Mouse (Mus musculus) midbrain, embryonic 10.5 days (tissue): Measurements from ENCODE around the gene Naaladl2. TPM values are rescaled to one million over a fixed set of nuclear protein-coding genes. Genes with fewer than 3 reads are reported as not detected.

Experiments used
- DNase-seq: peaks from one replicate; pipeline ENCODE4 v3.0.0-alpha.2; 2017; ENCODE audit warnings: low spot score
- H3K27ac ChIP-seq: fragments of 300-500 bp; sonication (generic); replicated peaks from 2 replicates; pipeline ENCODE4 v1.5.1; 2016; ENCODE audit warnings: mild to moderate bottlenecking
- H3K27me3 ChIP-seq: fragments of 300-500 bp; sonication (generic); 2 replicates; pipeline ENCODE4 v1.6.1; 2016; ENCODE audit warnings: low read depth, mild to moderate bottlenecking; ENCODE audit not compliant: poor library complexity, severe bottlenecking
- H3K36me3 ChIP-seq: fragments of 300-500 bp; sonication (generic); 2 replicates; pipeline ENCODE4 v1.6.1; 2016; ENCODE audit warnings: mild to moderate bottlenecking, moderate library complexity
- H3K4me1 ChIP-seq: fragments of 300-500 bp; sonication (generic); 2 replicates; pipeline ENCODE4 v1.6.1; 2016
- H3K4me3 ChIP-seq: fragments of 300-500 bp; sonication (generic); 2 replicates; pipeline ENCODE4 v1.5.1; 2016; ENCODE audit warnings: mild to moderate bottlenecking, moderate library complexity
- H3K9me3 ChIP-seq: fragments of 300-500 bp; sonication (generic); replicated peaks from 2 replicates; pipeline ENCODE4 v1.6.1; 2016; ENCODE audit warnings: mild to moderate bottlenecking
- WGBS: fragments of 180-500 bp; shearing (Covaris S2); methylation state at CpG from one replicate; pipeline ENCODE4 v1.1.7; 2016; 5-methylcytosine and 5-hydroxymethylcytosine counted together
- polyA plus RNA-seq: library from polyadenylated mRNA; unstranded; fragments of >200 nt; fragmentation: Nextera tagmentation; extraction: Ambion mirVana; gene quantifications from 2 replicates; pipeline ENCODE4 v1.2.1, GENCODE M21; 2016

The Naaladl2 gene
- polyA plus RNA-seq, 1 experiment from 2014 or later, result 0.47 TPM

GRCm38 (mm10) chr3:24595447-24595846 lies 548.6 kb downstream of the Naaladl2 start:
- WGBS, result 83% methylated on average over 2 of the region's 2 CpGs
- no peaks in the 10 kb centered on the region for H3K4me1 ChIP-seq
- no peak overlapping the region for H3K4me3 ChIP-seq
- no peak overlapping the region for H3K27ac ChIP-seq
- DNase-seq, result no peak
- no peaks in the 10 kb centered on the region for H3K27me3 ChIP-seq
- no peaks in the 10 kb centered on the region for H3K9me3 ChIP-seq
- H3K36me3 ChIP-seq, result no peaks in the 10 kb centered on the region

GRCm38 (mm10) chr3:24556617-24557016 lies 587.4 kb downstream of the Naaladl2 start:
- no peak for DNase-seq
- no peaks in the 10 kb centered on the region for H3K4me1 ChIP-seq
- no peak overlapping the region for H3K27ac ChIP-seq
- H3K27me3 ChIP-seq, result no peaks in the 10 kb centered on the region
- H3K9me3 ChIP-seq, result no peaks in the 10 kb centered on the region
- H3K36me3 ChIP-seq, result no peaks in the 10 kb centered on the region
- 78% methylated on average over 1 of the region's 1 CpGs for WGBS
- no peak overlapping the region for H3K4me3 ChIP-seq

DNA sequence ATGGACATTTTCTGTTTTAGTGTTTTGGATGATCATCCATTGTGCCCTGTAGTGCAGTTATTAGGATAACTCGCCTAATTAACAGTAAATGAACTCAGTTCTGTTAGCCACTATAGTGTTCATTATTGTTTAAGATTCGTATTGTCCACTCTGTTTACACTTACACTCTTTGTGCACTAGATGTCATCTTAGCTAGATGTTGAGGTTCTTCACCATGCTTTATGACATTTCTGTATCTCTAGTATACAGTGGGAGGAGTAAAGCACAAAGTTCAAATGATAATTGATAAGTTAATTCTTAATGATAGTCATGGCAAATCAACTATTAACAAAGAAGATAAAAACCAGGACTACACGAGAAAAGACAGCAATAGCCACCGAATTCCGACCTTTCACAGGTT lies 590.4 kb downstream of the Naaladl2 start:
- 90% methylated on average over 5 of the region's 5 CpGs for WGBS
- H3K4me3 ChIP-seq, result no peak overlapping the region
- no peaks in the 10 kb centered on the region for H3K27me3 ChIP-seq
- H3K9me3 ChIP-seq, result no peaks in the 10 kb centered on the region
- no peak for DNase-seq
- no peaks in the 10 kb centered on the region for H3K36me3 ChIP-seq
- H3K27ac ChIP-seq, result no peak overlapping the region
- no peaks in the 10 kb centered on the region for H3K4me1 ChIP-seq

DNA sequence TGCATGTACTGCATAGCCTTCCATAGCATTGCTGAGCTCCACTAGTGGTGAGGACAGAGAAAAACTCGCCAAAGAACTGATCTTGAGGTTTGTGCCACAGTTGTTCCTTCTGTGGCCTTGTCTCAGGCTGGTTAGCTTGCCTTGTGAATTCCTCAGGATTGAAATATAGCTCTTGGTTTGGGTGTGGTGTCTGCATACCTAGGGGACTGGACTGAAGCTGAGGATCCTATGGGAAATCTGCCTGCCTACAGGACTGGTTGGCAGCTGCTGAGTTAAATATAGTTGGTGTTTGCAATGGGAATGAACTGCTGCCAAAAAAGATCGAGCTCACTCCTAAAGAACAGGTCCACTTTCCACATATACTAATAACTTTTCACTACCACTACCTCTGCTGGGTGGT lies 591.4 kb downstream of the Naaladl2 start:
- Histone ChIP-seq H3K4me3 (no peak overlapping the region), H3K36me3 (no peaks in the 10 kb centered on the region), H3K27me3 (no peaks in the 10 kb centered on the region), H3K27ac (no peak overlapping the region), H3K4me1 (no peaks in the 10 kb centered on the region), H3K9me3 (no peaks in the 10 kb centered on the region)
- DNase-seq, result no peak
- WGBS, result 84% methylated on average over 2 of the region's 2 CpGs

DNA sequence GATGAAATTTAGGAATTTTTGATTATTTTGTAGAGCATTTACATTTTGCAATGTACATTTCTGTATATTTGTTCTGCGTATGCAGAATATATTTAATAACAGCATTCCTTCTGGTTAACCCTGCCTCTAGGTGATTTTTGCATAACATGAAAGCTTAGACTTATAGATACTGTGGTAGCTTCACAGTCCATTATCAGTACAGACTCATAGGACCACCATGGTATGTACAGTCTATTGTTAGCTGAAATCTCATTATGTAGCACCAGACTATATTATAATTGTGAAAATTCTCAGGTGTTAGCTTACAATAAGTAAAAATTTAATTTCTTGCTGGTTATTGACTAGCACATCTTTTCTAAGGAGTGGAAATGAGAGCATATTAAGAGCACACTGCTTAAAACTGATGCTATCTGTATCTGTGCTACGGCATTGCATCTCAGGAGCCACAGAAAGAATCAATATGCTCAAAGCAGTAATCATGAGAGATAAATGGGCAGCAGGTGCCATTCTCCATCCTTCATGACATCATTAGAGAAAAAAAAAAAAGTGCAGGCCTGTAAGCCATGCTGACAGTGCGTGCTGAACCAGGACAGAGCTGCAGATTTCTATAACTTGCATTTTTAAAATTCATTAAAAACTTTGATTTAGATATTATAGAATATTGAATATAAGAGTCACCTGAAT lies 610.1 kb downstream of the Naaladl2 start:
- Histone ChIP-seq H3K9me3 (no peaks in the 10 kb centered on the region), H3K4me1 (no peaks in the 10 kb centered on the region), H3K27me3 (no peaks in the 10 kb centered on the region), H3K36me3 (no peaks in the 10 kb centered on the region), H3K27ac (no peak overlapping the region), H3K4me3 (no peak overlapping the region)
- no peak for DNase-seq
- WGBS, result 93% methylated on average over 3 of the region's 3 CpGs

DNA sequence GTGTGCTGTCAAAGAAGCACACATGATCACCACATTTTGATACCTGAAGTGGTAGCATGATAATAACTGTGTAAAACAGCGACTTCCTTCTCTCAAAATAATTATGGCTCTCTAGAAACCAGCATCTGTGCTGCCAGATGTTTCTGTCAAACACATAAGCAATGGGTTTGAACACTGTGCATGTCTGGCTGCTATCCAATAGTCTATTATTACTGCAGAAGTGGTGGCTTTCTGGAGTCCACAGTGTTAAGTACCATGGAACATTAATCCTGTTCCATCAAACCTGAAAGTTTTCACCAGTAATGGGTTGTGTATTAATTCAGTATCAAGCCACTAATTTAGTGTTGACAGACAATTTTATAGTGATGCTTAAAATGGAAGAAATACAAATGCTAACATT lies 629.1 kb downstream of the Naaladl2 start:
- Histone ChIP-seq H3K27me3 (no peaks in the 10 kb centered on the region), H3K27ac (no peak overlapping the region), H3K4me1 (no peaks in the 10 kb centered on the region), H3K9me3 (no peaks in the 10 kb centered on the region), H3K4me3 (no peak overlapping the region), H3K36me3 (no peaks in the 10 kb centered on the region)
- 67% methylated on average over 1 of the region's 1 CpGs for WGBS
- DNase-seq, result no peak

- Histone ChIP-seq H3K27me3 (no peaks in the 10 kb centered on the region), H3K9me3 (no peaks in the 10 kb centered on the region), H3K4me3 (no peak overlapping the region), H3K36me3 (no peaks in the 10 kb centered on the region), H3K4me1 (no peaks in the 10 kb centered on the region), H3K27ac (no peak overlapping the region)
- 76% methylated on average over 4 of the region's 4 CpGs for WGBS
- DNase-seq, result no peak
Observed at GRCm38 (mm10) chr3:24486456-24487112, 657.5 kb downstream of the Naaladl2 start.

GRCm38 (mm10) chr3:24463941-24464340 lies 680.1 kb downstream of the Naaladl2 start:
- H3K4me3 ChIP-seq, result no peak overlapping the region
- WGBS, result 91% methylated on average over 4 of the region's 4 CpGs
- no peaks in the 10 kb centered on the region for H3K9me3 ChIP-seq
- no peak overlapping the region for H3K27ac ChIP-seq
- no peaks in the 10 kb centered on the region for H3K27me3 ChIP-seq
- H3K4me1 ChIP-seq, result no peaks in the 10 kb centered on the region
- no peaks in the 10 kb centered on the region for H3K36me3 ChIP-seq
- no peak for DNase-seq

DNA sequence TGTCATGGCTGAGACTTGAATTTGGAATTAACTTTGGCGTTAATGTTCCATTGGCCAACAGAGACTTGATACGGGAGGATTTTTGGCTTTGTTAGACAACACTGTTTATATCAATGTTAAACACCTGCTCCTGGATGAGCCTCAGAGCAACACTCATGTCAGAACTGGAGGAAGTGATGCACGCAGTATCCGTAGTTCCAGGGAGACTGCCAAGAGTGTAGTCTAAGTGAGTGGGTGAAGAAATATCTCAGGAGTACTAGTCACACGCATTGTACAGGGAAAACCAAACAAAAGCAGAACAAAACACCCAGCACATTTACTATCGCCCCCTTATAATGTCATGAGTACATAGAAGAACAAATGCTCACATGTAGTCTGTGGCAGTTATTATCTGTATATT lies 703.4 kb downstream of the Naaladl2 start:
- Histone ChIP-seq H3K9me3 (no peaks in the 10 kb centered on the region), H3K27me3 (no peaks in the 10 kb centered on the region), H3K27ac (no peak overlapping the region), H3K4me3 (no peak overlapping the region), H3K4me1 (no peaks in the 10 kb centered on the region), H3K36me3 (no peaks in the 10 kb centered on the region)
- DNase-seq, result no peak
- 87% methylated on average over 6 of the region's 6 CpGs for WGBS

GRCm38 (mm10) chr3:24432761-24433160 lies 711.3 kb downstream of the Naaladl2 start:
- Histone ChIP-seq H3K4me3 (no peak overlapping the region), H3K9me3 (no peaks in the 10 kb centered on the region)

DNA sequence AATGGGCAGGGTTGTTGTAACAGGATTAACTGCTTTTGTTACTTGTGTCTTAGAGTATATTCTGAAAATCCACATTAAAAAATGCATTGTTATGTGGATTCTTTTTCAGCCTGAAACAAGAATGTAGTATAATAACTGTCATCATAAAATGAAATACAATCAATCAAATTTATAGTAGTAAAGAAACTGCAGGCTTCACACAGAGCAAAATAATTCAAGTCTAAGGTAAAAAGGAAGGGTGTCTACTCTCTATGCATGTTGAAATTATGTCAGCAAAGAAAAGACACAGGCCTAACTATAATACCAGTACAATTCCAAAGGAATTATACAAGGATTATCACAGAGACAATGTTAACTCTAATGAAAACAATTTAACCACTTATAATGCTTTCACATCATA lies 752.3 kb downstream of the Naaladl2 start:
- no peak for DNase-seq
- no peak overlapping the region for H3K4me3 ChIP-seq
- H3K4me1 ChIP-seq, result no peaks in the 10 kb centered on the region
- H3K36me3 ChIP-seq, result no peaks in the 10 kb centered on the region
- H3K9me3 ChIP-seq, result no peaks in the 10 kb centered on the region
- no peaks in the 10 kb centered on the region for H3K27me3 ChIP-seq
- no peak overlapping the region for H3K27ac ChIP-seq

More at GRCm38 (mm10) chr3:24432761-24433160, 711.3 kb downstream of the Naaladl2 start:
- Histone ChIP-seq H3K27ac (no peak overlapping the region), H3K27me3 (no peaks in the 10 kb centered on the region), H3K36me3 (no peaks in the 10 kb centered on the region), H3K4me1 (no peaks in the 10 kb centered on the region)
- DNase-seq, result no peak
- WGBS, result 90% methylated on average over 3 of the region's 3 CpGs

DNA sequence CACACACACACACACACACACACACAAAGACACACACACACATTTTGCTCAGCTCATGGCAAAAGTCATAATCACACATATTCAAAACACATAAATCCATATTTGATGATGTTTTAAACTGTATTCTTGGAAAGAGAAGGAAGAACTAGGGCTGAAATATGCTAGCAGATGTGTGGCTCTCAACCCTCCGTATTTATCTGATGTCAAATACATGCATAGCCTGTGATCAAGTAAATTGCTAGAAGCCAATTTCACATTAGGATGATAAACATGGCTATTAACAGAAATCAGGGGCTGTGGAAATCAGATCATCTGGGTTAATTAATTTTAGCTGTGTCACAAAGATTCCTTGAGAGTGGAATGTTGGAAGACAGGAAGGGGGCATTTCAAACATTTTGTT lies 752.8 kb downstream of the Naaladl2 start:
- Histone ChIP-seq H3K27ac (no peak overlapping the region), H3K36me3 (no peaks in the 10 kb centered on the region), H3K4me1 (no peaks in the 10 kb centered on the region), H3K27me3 (no peaks in the 10 kb centered on the region), H3K9me3 (no peaks in the 10 kb centered on the region), H3K4me3 (no peak overlapping the region)
- no peak for DNase-seq
- 96% methylated on average over 1 of the region's 1 CpGs for WGBS

- Histone ChIP-seq H3K9me3 (no peaks in the 10 kb centered on the region), H3K27me3 (no peaks in the 10 kb centered on the region), H3K4me1 (no peaks in the 10 kb centered on the region), H3K4me3 (no peak overlapping the region), H3K27ac (no peak overlapping the region), H3K36me3 (no peaks in the 10 kb centered on the region)
- 78% methylated on average over 2 of the region's 2 CpGs for WGBS
- DNase-seq, result peak; percentile 13
Observed at GRCm38 (mm10) chr3:24355010-24355409, 789.1 kb downstream of the Naaladl2 start.
